Mouse (Mus musculus) intestine, embryonic 15.5 days (tissue): Measurements from ENCODE around the gene Copg2. TPM values are rescaled to one million over a fixed set of nuclear protein-coding genes. Genes with fewer than 3 reads are reported as not detected.

ENCODE experiments used
- ATAC-seq: fragments of 200-750 bp; cut with Nextera tagmentation; 2 replicates; pipeline ENCODE4 v1.8.0; 2017; ENCODE audit warnings: moderate TSS enrichment, moderate library complexity
- H3K27ac ChIP-seq: fragments of 300-500 bp; sonication (generic); 2 replicates; pipeline ENCODE4 v1.5.1; 2015; ENCODE audit warnings: mild to moderate bottlenecking, inconsistent platforms
- H3K27me3 ChIP-seq: fragments of 300-500 bp; sonication (generic); replicated peaks from 2 replicates; pipeline ENCODE4 v1.6.1; 2015; ENCODE audit warnings: inconsistent platforms
- H3K36me3 ChIP-seq: fragments of 300-500 bp; sonication (generic); 2 replicates; pipeline ENCODE4 v1.6.1; 2015; ENCODE audit warnings: inconsistent platforms
- H3K4me1 ChIP-seq: fragments of 300-500 bp; sonication (generic); replicated peaks from 2 replicates; pipeline ENCODE4 v1.6.1; 2015; ENCODE audit warnings: inconsistent platforms
- H3K4me2 ChIP-seq: fragments of 300-500 bp; sonication (generic); replicated peaks from 2 replicates; pipeline ENCODE4 v1.6.1; 2015; ENCODE audit warnings: mild to moderate bottlenecking, inconsistent platforms
- H3K4me3 ChIP-seq: fragments of 300-500 bp; sonication (generic); replicated peaks from 2 replicates; pipeline ENCODE4 v1.5.1; 2015; ENCODE audit warnings: inconsistent platforms
- H3K9ac ChIP-seq: fragments of 300-500 bp; sonication (generic); 2 replicates; pipeline ENCODE4 v1.6.1; 2015; ENCODE audit warnings: inconsistent platforms
- H3K9me3 ChIP-seq: fragments of 300-500 bp; sonication (generic); 2 replicates; pipeline ENCODE4 v1.6.1; 2016; ENCODE audit warnings: inconsistent platforms
- WGBS: fragments of 180-500 bp; shearing (Covaris S2); methylation state at CpG from one replicate; pipeline ENCODE4 v1.1.7; 2015; 5-methylcytosine and 5-hydroxymethylcytosine counted together
- polyA plus RNA-seq: library from polyadenylated mRNA; unstranded; fragments of >200 nt; fragmentation: Nextera tagmentation; extraction: Ambion mirVana; gene quantifications from 2 replicates; pipeline ENCODE4 v1.2.1, GENCODE M21; 2015

Copg2 gene
- polyA plus RNA-seq, result 14.9 and 16.9 TPM in 2 replicates

- peak within 1 kb of the TSS; percentile 98 for H3K27ac ChIP-seq
- WGBS, result under 1% methylated on average over 75 of the region's 83 CpGs
- no peaks in the 10 kb centered on the region for H3K9me3 ChIP-seq
- peak; percentile 100 for ATAC-seq
- H3K4me1 ChIP-seq, result no peaks in the 10 kb centered on the region; the same call in 1 of the 2 replicates
- peak within 1 kb of the TSS; percentile 68 for H3K9ac ChIP-seq
- peak within 1 kb of the TSS; percentile 75 for H3K4me2 ChIP-seq
- H3K4me3 ChIP-seq, result peak within 1 kb of the TSS; percentile 80
- no peaks in the 10 kb centered on the region for H3K27me3 ChIP-seq
- no peaks in the 10 kb centered on the region for H3K36me3 ChIP-seq
Measured at GRCm38 (mm10) chr6:30896195-30896985, at the start of gene Copg2. TSS of gene Copg2 (minus strand) at chr6:30896794.

DNA sequence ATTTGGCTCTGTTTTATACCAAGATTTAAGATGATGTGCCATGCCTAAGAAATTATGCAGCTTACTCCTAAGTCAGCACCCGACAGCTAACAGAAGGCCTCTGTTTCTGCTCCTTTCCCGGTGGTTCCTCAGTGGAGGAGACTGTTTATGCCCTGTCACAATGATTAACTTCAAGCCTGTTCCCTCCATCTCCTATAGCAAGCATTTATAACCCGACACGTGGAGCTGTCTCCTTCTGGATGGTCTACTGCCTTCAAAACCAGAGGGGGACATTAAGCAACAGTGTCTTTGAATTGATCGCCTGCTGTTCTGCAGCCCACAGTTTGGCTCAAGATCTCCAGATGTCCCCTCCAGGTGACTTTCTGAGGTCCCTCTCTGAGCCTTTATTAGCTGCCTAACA is 42.7 kb upstream of the Copg2 start:
- Histone ChIP-seq H3K36me3 (no peaks in the 10 kb centered on the region), H3K9ac (no peak overlapping the region), H3K9me3 (no peaks in the 10 kb centered on the region), H3K4me3 (no peak overlapping the region), H3K27me3 (no peaks in the 10 kb centered on the region), H3K27ac (no peak overlapping the region), H3K4me2 (no peak overlapping the region), H3K4me1 (no peaks in the 10 kb centered on the region)
- no peak for ATAC-seq
- 37% methylated on average over 5 of the region's 5 CpGs for WGBS

- whole genome bisulfite sequencing, result 47% methylated on average over 2 of the region's 2 CpGs
Measured at GRCm38 (mm10) chr6:30922821-30923220, 26.2 kb upstream of the Copg2 start.

DNA sequence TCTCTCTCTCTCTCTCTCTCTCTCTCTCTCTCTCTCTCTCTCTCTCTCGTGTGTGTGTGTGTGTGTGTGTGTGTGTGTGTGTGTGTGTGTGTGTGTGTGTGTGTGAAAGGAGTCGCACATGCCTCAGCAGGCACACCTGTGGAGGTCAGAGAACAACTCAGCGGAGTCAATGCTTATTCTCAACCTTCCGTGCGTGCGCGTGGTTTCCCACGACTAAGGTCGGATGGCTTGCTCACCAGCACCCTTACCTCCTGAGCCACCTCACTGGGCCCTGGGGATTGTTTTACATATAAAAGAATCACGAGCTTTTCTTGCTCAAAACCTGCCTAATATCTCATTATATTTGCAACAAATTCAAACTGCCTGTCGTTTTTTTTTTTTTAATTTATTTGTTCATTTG is 25.2 kb upstream of the Copg2 start:
- Histone ChIP-seq H3K27me3 (no peaks in the 10 kb centered on the region), H3K36me3 (no peaks in the 10 kb centered on the region), H3K9ac (no peak overlapping the region), H3K4me2 (no peak overlapping the region), H3K27ac (no peak overlapping the region), H3K4me1 (no peaks in the 10 kb centered on the region), H3K4me3 (no peak overlapping the region), H3K9me3 (no peaks in the 10 kb centered on the region)
- WGBS, result 77% methylated on average over 10 of the region's 11 CpGs
- no peak for ATAC-seq

More at GRCm38 (mm10) chr6:30922821-30923220, 26.2 kb upstream of the Copg2 start:
- Histone ChIP-seq H3K9ac (no peak overlapping the region), H3K27me3 (no peaks in the 10 kb centered on the region), H3K4me3 (no peak overlapping the region), H3K4me1 (no peaks in the 10 kb centered on the region), H3K36me3 (no peaks in the 10 kb centered on the region), H3K9me3 (no peaks in the 10 kb centered on the region), H3K27ac (no peak overlapping the region), H3K4me2 (no peak overlapping the region)
- no peak for ATAC-seq

- Histone ChIP-seq H3K4me2 (peak overlapping the region; percentile 48), H3K9ac (no peak overlapping the region), H3K9me3 (no peaks in the 10 kb centered on the region), H3K4me3 (0 out of 2 replicates have a peak overlapping the region, but pooled peaks have one; percentile 3), H3K36me3 (no peaks in the 10 kb centered on the region), H3K27me3 (no peaks in the 10 kb centered on the region), H3K27ac (no peak overlapping the region), H3K4me1 (no peaks in the 10 kb centered on the region)
- ATAC-seq, result no peak
- 54% methylated on average over 21 of the region's 21 CpGs for WGBS
Measured at GRCm38 (mm10) chr6:30920834-30921675, 24.5 kb upstream of the Copg2 start.

DNA sequence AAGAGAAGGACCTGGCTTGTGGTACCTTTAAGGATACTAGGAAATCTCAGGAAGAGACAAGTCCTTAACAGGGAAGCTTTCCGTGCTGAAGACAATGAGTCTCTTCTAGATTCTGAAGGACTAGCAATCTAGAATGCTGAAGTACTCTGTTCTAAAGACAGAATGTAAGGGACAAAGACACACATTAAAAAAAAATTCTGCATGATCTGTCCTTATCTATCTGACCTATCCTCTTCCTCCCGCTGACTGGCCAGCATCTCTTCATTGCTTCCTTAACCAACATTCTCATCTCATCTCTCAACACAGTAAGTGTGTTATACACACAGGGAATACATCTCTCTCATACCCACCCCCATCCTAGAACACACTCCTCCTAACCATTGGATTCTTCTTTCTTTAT is 18.9 kb upstream of the Copg2 start, which contains the start of gene Tsga13:
TSS of gene Tsga13 (minus strand) at position 101 of the 400 bp plus-strand sequence.
- Histone ChIP-seq H3K36me3 (no peaks in the 10 kb centered on the region), H3K27me3 (no peaks in the 10 kb centered on the region), H3K4me2 (no peak within 1 kb of the TSS), H3K4me1 (no peaks in the 10 kb centered on the region), H3K9ac (no peak within 1 kb of the TSS), H3K4me3 (no peak within 1 kb of the TSS), H3K9me3 (no peaks in the 10 kb centered on the region), H3K27ac (no peak within 1 kb of the TSS)
- WGBS, result 93% methylated on average over 2 of the region's 2 CpGs
- ATAC-seq, result no peak

DNA sequence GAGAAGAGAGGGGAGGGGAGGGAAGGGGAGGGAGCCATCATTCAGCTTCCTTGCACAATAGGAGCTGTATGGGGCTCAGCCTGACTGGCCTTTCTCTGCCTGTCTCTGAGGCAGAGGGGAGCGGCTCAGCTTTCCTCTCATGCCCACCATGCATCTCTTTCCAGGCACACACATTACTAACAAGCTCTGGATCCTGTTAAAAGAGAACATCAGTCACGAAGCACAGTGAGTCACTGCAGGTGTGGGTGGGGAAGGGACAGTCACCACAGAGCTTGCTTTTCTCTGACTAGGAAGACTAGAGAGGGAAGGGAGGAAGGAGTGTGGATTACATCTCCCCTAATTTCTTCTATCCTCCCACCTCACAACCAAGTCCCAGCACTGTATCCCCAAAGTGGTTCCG is 11.4 kb upstream of the Copg2 start:
- 47% methylated on average over 3 of the region's 3 CpGs for WGBS
- Histone ChIP-seq H3K4me3 (no peak overlapping the region), H3K4me1 (no peaks in the 10 kb centered on the region), H3K36me3 (no peaks in the 10 kb centered on the region), H3K9me3 (no peaks in the 10 kb centered on the region), H3K4me2 (no peak overlapping the region), H3K27me3 (no peaks in the 10 kb centered on the region), H3K27ac (no peak overlapping the region), H3K9ac (no peak overlapping the region)
- ATAC-seq, result no peak

GRCm38 (mm10) chr6:30904911-30905310 is 8.3 kb upstream of the Copg2 start:
- WGBS, result 68% methylated on average over 5 of the region's 5 CpGs
- no peaks in the 10 kb centered on the region for H3K9me3 ChIP-seq
- H3K27me3 ChIP-seq, result no peaks in the 10 kb centered on the region
- H3K9ac ChIP-seq, result no peak overlapping the region
- no peak overlapping the region for H3K27ac ChIP-seq
- H3K36me3 ChIP-seq, result no peaks in the 10 kb centered on the region
- no peaks in the 10 kb centered on the region for H3K4me1 ChIP-seq
- no peak for ATAC-seq
- no peak overlapping the region for H3K4me2 ChIP-seq
- H3K4me3 ChIP-seq, result no peak overlapping the region

DNA sequence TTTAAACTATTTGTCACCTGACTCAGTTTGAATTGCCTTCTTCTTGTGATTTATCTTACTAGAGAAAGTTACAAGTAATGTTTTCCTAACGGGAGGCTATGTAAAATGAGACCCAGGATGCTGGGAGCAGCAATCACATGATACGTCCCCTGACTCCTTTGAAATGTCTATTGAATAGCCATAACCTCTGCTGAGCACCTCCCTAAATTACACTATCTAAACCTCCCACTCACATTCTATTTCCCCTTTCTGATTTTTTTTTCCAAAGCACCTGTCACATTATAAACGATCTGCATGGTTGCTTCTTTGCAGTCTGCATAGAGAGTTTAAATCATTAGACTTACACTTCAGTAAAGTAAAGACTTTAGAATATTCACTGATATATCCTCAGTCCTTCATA is 7.4 kb upstream of the Copg2 start:
- Histone ChIP-seq H3K4me3 (no peak overlapping the region), H3K36me3 (no peaks in the 10 kb centered on the region), H3K9me3 (no peaks in the 10 kb centered on the region), H3K4me1 (no peaks in the 10 kb centered on the region), H3K27me3 (no peaks in the 10 kb centered on the region), H3K27ac (no peak overlapping the region), H3K4me2 (no peak overlapping the region), H3K9ac (no peak overlapping the region)
- no peak for ATAC-seq
- 42% methylated on average over 3 of the region's 3 CpGs for WGBS

GRCm38 (mm10) chr6:30897520-30897919 is 926 bp upstream of the Copg2 start:
- no peaks in the 10 kb centered on the region; the same call in 1 of the 2 replicates for H3K4me1 ChIP-seq
- no peaks in the 10 kb centered on the region for H3K36me3 ChIP-seq
- no peak overlapping the region for H3K4me2 ChIP-seq
- H3K9ac ChIP-seq, result no peak overlapping the region
- H3K27me3 ChIP-seq, result no peaks in the 10 kb centered on the region
- ATAC-seq, result no peak
- no peaks in the 10 kb centered on the region for H3K9me3 ChIP-seq
- no peak overlapping the region for H3K27ac ChIP-seq
- H3K4me3 ChIP-seq, result no peak overlapping the region
- WGBS, result 72% methylated on average over 6 of the region's 6 CpGs

DNA sequence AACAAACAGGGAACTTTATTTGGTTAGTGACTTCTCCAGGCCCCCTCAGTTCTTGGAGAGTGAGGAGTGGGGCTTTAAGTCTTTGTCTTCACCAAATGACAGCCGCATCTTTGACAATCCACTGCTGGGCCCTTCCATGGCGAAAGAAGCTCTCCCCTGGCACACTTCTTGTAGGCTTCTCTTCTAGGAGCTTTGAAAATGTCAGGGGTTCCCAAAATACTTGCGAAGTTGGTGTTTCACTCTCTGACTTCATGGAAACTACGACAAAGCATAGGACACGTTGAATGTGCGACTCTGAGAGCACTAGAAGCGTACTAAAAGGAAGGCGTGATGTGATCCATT is 363 bp upstream of the Copg2 start:
- H3K4me3 ChIP-seq, result peak overlapping the region; percentile 80
- no peaks in the 10 kb centered on the region for H3K9me3 ChIP-seq
- peak overlapping the region; percentile 54; the same call in 1 of the 2 replicates for H3K9ac ChIP-seq
- no peaks in the 10 kb centered on the region for H3K27me3 ChIP-seq
- no peaks in the 10 kb centered on the region for H3K36me3 ChIP-seq
- no peaks in the 10 kb centered on the region; the same call in 1 of the 2 replicates for H3K4me1 ChIP-seq
- peak overlapping the region; percentile 98 for H3K27ac ChIP-seq
- peak overlapping the region; percentile 75 for H3K4me2 ChIP-seq
- WGBS, result 22% methylated on average over 8 of the region's 8 CpGs
- no peak for ATAC-seq

GRCm38 (mm10) chr6:30895819-30896194 is 787 bp downstream of the Copg2 start:
- Histone ChIP-seq H3K36me3 (no peaks in the 10 kb centered on the region), H3K27ac (peak overlapping the region; percentile 98), H3K9ac (peak overlapping the region; percentile 68), H3K4me1 (no peaks in the 10 kb centered on the region; the same call in 1 of the 2 replicates), H3K4me2 (peak overlapping the region; percentile 57), H3K27me3 (no peaks in the 10 kb centered on the region), H3K9me3 (no peaks in the 10 kb centered on the region), H3K4me3 (peak overlapping the region; percentile 80)
- no peak; the same call in 1 of the 2 replicates for ATAC-seq
- 18% methylated on average over 3 of the region's 3 CpGs for WGBS
